ENCODE assay signal across 16 mouse cellular contexts in the genomic region with DNA sequence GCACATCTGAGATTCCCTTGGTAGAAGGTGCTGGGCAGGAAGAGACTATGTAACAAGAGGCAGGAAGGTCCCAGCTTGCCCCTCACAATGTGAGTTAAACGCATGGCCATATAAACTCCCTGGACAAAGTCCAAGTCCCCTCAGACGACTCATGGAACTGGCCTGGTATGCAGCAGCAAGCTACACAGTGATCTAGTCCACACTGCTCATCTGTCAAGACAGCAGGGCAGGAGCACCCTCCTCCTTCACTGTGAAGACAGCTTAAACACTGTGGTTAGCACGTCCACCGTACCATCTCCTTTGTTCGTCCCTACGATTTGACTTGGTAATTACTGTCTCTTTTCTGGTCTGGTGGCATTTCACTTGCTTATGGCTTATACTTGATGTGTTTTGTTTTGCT.
DNase-seq lines count a peak whose midpoint lies in the region; ATAC-seq and TF ChIP-seq lines count a peak whose summit lies in the region.
"Had no signal": no experiment of that assay in that cellular context is flagged by ENCODE, and none has a peak within 500 bp of the region (broad histone marks: within the 10 kb centered on the region; RNA-seq: fewer than 3 reads in every experiment).

No protein-coding gene starts in this region.

- DNase-seq in hindbrain, embryonic 10.5 days (ENCODE audit: low spot score), result no peak
- DNase-seq in hindbrain, embryonic 14.5 days (ENCODE audit: low spot score), result no peak
- no peak for DNase-seq in lung, adult 2 months
- DNase-seq in brain, adult 2 months (ENCODE audit: low read depth, low spot score), result peak; percentile 77
- DNase-seq in right cerebral cortex, adult 2 months (ENCODE audit: low spot score in 2 of 2), result no peak
- DNase-seq: adrenal gland, postnatal 25 days; cerebellum, adult 9-10 months; kidney, postnatal 14 days; right cerebral cortex, postnatal 14 days; thymus, postnatal 4 days had no signal

- peaks cover 23% of the 10 kb centered on the region for H3K4me1 ChIP-seq in hindbrain, embryonic 10.5 days (replicated peaks)
- H3K4me1 ChIP-seq in hindbrain, embryonic 14.5 days (replicated peaks; ENCODE audit: control insufficient read depth, insufficient read depth, low read length), result no peaks in the 10 kb centered on the region
- peaks cover 39% of the 10 kb centered on the region for H3K4me1 ChIP-seq in lung, embryonic 15.5 days
- H3K4me1 ChIP-seq in lung, adult 2 months (ENCODE audit: control insufficient read depth, insufficient read depth, low read length), result peaks cover 8% of the 10 kb centered on the region
- H3K4me1 ChIP-seq in stomach, embryonic 15.5 days, result peaks cover 11% of the 10 kb centered on the region
- H3K4me1 ChIP-seq: liver, embryonic 15.5 days had no signal

- WGBS in hindbrain, embryonic 10.5 days, result 61% methylated on average over 6 of the region's 6 CpGs
- 19% methylated on average over 6 of the region's 6 CpGs for WGBS in hindbrain, embryonic 14.5 days
- 45% methylated on average over 6 of the region's 6 CpGs for WGBS in lung, embryonic 15.5 days
- WGBS in lung, adult 2 months, result 70% methylated on average over 6 of the region's 6 CpGs
- 56% methylated on average over 6 of the region's 6 CpGs for WGBS in stomach, embryonic 15.5 days

- no peaks in the 10 kb centered on the region for H3K36me3 ChIP-seq in hindbrain, embryonic 10.5 days
- no peaks in the 10 kb centered on the region for H3K36me3 ChIP-seq in hindbrain, embryonic 14.5 days (replicated peaks; ENCODE audit: control insufficient read depth, insufficient read depth)
- no peaks in the 10 kb centered on the region for H3K36me3 ChIP-seq in lung, embryonic 15.5 days
- no peaks in the 10 kb centered on the region for H3K36me3 ChIP-seq in stomach, embryonic 15.5 days
- H3K36me3 ChIP-seq: embryonic facial prominence, embryonic 15.5 days; liver, embryonic 15.5 days had no signal

- H3K4me2 ChIP-seq in hindbrain, embryonic 14.5 days (replicated peaks), result no peak overlapping the region
- H3K4me2 ChIP-seq in lung, embryonic 15.5 days, result no peak overlapping the region
- H3K4me2 ChIP-seq in stomach, embryonic 15.5 days, result no peak overlapping the region
- H3K4me2 ChIP-seq: embryonic facial prominence, embryonic 15.5 days; heart, embryonic 12.5 days; liver, embryonic 15.5 days had no signal

- TF ChIP-seq POLR2A in lung, adult 2 months (IDR thresholded peaks at IDR 0.05; ENCODE audit: borderline replicate concordance, extremely low read depth, low read depth, low read length), result no peak

- no peaks in the 10 kb centered on the region for H3K27me3 ChIP-seq in hindbrain, embryonic 10.5 days (ENCODE audit: insufficient read depth, poor library complexity, severe bottlenecking)
- H3K27me3 ChIP-seq in hindbrain, embryonic 14.5 days (ENCODE audit: control insufficient read depth, insufficient read depth, low read length), result no peaks in the 10 kb centered on the region
- H3K27me3 ChIP-seq in lung, embryonic 15.5 days, result no peaks in the 10 kb centered on the region
- no peaks in the 10 kb centered on the region for H3K27me3 ChIP-seq in stomach, embryonic 15.5 days (replicated peaks)
- H3K27me3 ChIP-seq: embryonic facial prominence, embryonic 15.5 days; heart, embryonic 12.5 days; liver, embryonic 15.5 days had no signal

- H3K4me3 ChIP-seq in hindbrain, embryonic 10.5 days, result no peak overlapping the region
- no peak overlapping the region for H3K4me3 ChIP-seq in hindbrain, embryonic 14.5 days (replicated peaks; ENCODE audit: low read length)
- no peak overlapping the region for H3K4me3 ChIP-seq in lung, embryonic 15.5 days
- H3K4me3 ChIP-seq in lung, adult 2 months (replicated peaks; ENCODE audit: extremely low read depth, low read depth, low read length), result no peak overlapping the region
- no peak overlapping the region for H3K4me3 ChIP-seq in stomach, embryonic 15.5 days (replicated peaks)
- H3K4me3 ChIP-seq: embryonic facial prominence, embryonic 15.5 days; heart, embryonic 12.5 days; left cerebral cortex, adult 2 months; liver, embryonic 15.5 days had no signal

- no peak overlapping the region for H3K9ac ChIP-seq in hindbrain, embryonic 14.5 days
- no peak overlapping the region for H3K9ac ChIP-seq in lung, embryonic 15.5 days
- H3K9ac ChIP-seq in stomach, embryonic 15.5 days, result no peak overlapping the region
- H3K9ac ChIP-seq: embryonic facial prominence, embryonic 15.5 days; heart, embryonic 12.5 days; liver, embryonic 15.5 days had no signal

- peak overlapping the region; percentile 72 for H3K27ac ChIP-seq in hindbrain, embryonic 10.5 days
- H3K27ac ChIP-seq in hindbrain, embryonic 14.5 days, result no peak overlapping the region
- peak overlapping the region; percentile 49 for H3K27ac ChIP-seq in lung, embryonic 15.5 days
- peak overlapping the region; percentile 13; the same call in 1 of the 2 replicates for H3K27ac ChIP-seq in stomach, embryonic 15.5 days
- H3K27ac ChIP-seq: embryonic facial prominence, embryonic 15.5 days; left cerebral cortex, adult 2 months; liver, embryonic 15.5 days had no signal

- H3K9me3 ChIP-seq in hindbrain, embryonic 10.5 days, result no peaks in the 10 kb centered on the region
- H3K9me3 ChIP-seq in hindbrain, embryonic 14.5 days (ENCODE audit: control insufficient read depth, low read length), result no peaks in the 10 kb centered on the region
- H3K9me3 ChIP-seq in lung, embryonic 15.5 days, result no peaks in the 10 kb centered on the region
- H3K9me3 ChIP-seq in stomach, embryonic 15.5 days, result no peaks in the 10 kb centered on the region
- H3K9me3 ChIP-seq: embryonic facial prominence, embryonic 15.5 days; heart, embryonic 12.5 days; liver, embryonic 15.5 days had no signal

- no peak for ATAC-seq in hindbrain, embryonic 14.5 days (ENCODE audit: low FRiP score)
- peak; percentile 52; the same call in 1 of the 2 replicates for ATAC-seq in lung, embryonic 15.5 days (ENCODE audit: borderline replicate concordance, extremely low read depth, low FRiP score, low TSS enrichment)
- ATAC-seq in stomach, embryonic 15.5 days (ENCODE audit: insufficient read depth, low FRiP score, low read depth), result no peak

- no peak for TF ChIP-seq CTCF in lung, adult 2 months (IDR thresholded peaks at IDR 0.05; ENCODE audit: insufficient read depth, low read length)
